Mouse (Mus musculus) olfactory bulb, adult 2 months (tissue): Measurements from ENCODE around the gene Mgrn1.

Source experiments
- CTCF ChIP-seq: fragments of 200-500 bp; IDR thresholded peaks from 2 replicates; pipeline ENCODE4 v1.5.1; 2012; ENCODE audit warnings: low read depth, mild to moderate bottlenecking, low read length, moderate library complexity; ENCODE audit not compliant: insufficient read depth
- POLR2A ChIP-seq: fragments of 200-500 bp; IDR thresholded peaks from 2 replicates; pipeline ENCODE4 v1.6.1; 2012; ENCODE audit warnings: mild to moderate bottlenecking, low read depth, low read length, moderate library complexity; ENCODE audit not compliant: insufficient read depth

- no peak for TF ChIP-seq POLR2A
- TF ChIP-seq CTCF, result no peak
These were observed 41.9 kb downstream of the Mgrn1 start for GRCm38 (mm10) chr16:4927967-4928366.
